Mouse (Mus musculus) regulatory T cell (primary cell): ENCODE data around the gene Usp18.

ENCODE experiments used
- in situ Hi-C: fragments of 300-600 bp; cut with MboI, MseI; formaldehyde crosslinking; loops from one replicate; pipeline ENCODE4 v1.15.1; 2025; ENCODE audit warnings: high pct_unique_total_duplicates

Gene Usp18

DNA sequence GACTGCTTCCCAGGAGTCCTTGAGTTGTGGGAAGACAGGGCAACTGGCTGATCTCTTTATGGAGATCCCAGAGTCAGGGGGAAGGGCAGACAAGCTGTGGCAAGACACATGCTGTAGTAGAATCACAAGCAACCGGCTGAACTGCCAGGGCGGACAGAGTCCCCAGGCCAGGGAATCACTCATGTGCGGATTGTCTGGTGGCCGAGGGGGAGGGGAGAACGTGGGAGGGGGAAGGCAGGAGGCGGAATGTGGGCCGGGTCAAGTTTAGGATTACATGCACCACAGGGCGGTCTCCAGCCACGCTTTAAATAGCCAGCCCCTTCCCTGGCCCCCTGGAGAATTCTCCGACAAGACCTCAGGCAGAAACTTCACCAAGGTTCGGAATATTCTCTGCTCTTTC, 54.2 kb downstream of the Usp18 start, which contains the start of gene Slc6a13:
TSS of gene Slc6a13 (plus strand) at position 274 of the 400 bp plus-strand sequence.
- in situ Hi-C loops = no loop called here

DNA sequence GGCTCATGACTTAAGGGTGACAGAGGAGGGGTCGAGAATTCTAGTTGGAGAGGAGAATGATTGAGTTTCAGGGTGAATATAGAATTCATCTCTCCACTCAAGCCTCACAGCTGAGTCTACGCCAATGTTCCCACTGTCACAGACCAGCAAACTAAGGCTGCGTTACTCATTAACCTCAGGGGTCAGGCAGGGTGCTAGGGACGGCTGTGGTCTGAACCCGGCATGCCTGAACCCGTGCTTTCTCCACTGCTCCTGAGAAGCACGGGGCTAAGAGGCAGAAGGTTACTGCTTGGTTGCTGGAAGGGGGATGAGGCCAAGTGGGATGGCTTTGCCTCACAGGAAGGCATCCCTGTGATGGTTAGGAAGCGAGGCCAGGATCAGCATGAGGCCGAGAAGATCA, 54.8 kb downstream of the Usp18 start:
- in situ Hi-C loops = no loop called here

DNA sequence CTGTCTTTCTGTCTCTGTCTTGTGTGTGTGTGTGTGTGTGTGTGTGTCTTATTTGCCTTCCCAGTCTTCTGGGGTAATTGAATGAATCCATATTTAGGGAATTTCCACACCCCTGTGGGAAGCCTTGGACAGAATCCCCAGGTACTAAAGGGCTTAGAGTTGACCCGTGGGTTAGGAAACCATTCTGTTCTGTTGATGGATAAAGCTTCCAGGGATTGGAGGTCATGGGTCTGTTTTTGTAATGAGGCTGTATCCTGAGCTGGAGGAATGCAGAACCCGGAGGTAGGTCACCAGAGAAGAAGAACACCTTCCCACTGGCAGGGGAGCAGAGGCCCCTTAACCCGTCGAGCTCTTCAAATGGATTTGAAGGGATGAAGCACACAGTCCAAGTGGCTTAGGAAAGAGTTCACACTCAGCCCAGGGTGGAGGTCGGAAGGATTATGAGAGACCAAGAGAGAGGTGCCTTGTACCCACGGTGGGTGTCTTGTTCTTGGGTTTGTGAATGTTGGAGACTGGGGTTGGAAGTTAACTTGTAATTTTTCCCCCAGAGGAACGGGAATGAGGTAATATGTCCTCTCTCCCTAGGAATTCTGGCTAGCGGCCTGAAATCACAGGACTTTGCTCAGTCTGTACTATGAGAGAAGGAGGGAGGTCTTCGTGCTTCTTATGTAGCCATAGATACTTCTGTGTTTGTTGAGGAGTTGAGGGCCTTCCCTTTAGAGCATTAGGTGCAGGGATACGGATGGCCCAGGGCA, 57.9 kb downstream of the Usp18 start:
- in situ Hi-C loops = no loop called here

DNA sequence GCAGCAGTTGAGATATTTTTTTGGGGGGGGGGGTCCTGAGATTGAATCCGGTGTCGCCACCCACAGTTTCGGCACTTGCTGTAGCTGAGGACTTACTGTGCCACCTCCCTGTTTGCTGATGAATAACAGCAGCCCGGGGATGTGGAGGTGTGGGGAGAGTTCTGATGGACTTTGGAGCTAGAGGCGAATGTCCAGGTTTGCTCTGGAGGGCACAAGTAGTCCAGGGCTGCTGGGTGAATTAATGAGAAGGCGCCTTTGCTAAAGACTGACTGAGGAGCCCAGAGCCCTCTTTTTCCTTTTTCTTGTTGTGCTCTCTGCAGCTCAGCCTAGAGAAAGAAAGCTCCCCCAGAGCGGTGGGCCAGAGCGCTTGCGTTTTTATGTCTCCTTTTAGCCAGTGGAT, 58.9 kb downstream of the Usp18 start:
- in situ Hi-C loops = no loop called here

DNA sequence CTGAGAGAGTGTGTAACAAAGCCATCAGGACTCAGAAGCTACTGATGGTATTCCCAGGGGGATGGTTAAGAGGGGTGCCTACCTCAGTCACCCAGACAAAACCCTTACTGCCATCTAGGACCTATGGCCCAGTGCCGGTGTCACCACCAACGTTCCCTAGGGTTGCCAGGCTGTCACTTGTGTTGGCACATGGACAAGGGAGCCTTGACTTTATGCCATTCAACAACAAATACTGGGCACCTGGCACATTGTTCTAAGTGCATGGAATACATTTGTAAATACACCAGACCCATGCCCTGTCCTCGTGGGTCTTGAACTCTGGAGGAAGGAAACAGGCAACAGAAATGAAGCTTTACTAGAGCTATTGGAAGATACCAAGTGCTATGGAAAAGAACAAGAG, 59.9 kb downstream of the Usp18 start:
- in situ Hi-C loops = no loop called here

DNA sequence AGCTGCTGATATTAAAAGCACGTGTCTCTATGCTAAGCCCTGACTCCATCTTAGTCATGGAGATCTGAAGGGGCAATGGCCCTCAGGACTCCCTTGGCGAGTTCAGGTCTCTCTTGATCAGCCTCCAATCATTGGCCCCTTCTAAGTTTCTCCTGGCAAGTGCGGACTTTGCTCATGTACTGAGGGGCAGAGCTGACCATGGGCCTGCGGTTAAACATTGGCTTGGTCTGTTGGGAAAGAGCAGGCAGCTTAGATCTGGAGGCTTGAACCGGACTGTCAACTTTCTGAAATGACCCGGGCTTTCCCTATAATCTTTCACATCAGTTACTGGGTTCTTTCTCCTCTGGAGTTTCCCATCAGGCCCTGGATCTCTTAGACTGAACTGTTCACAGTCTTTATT, 65.3 kb downstream of the Usp18 start:
- in situ Hi-C loops = no loop called here

DNA sequence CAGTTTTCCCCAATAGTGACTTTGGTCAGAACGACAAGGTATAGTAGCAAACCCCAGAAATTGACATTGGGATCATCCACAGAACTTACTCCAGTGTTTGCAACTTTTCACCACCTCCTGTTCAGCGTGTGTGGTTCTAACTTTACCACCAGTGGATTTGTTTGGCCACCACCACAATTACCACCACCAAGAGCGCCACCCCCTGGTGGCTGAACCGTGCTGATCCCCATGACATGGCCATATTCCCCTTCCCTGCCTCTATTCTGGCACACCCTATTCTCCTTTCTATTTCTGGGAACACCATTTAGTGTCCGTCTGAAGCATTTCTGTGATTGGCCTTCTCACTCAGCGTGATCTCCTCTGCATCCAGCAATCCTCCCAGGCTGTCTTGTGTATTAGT, 73.4 kb downstream of the Usp18 start:
- in situ Hi-C loops = no loop called here
